Mouse (Mus musculus): ENCODE data around the gene Kmt5c.

GRCm38 (mm10) chr7:4782759-4783158 lies 42.8 kb downstream of the Kmt5c start, which contains the start of the genes Il11 and Tmem190:
- TF ChIP-seq POLR2A (IDR thresholded peaks at IDR 0.05; ENCODE audit: extremely low read depth, insufficient read depth, low read length) (no peak), CTCF (IDR thresholded peaks at IDR 0.05; ENCODE audit: low read depth, low read length) (no peak)

Measured in liver, adult 2 months (tissue).